Mouse (Mus musculus): ENCODE measurements at regions not wholly inside any gene's neighbourhood (a gene's known extent, or its start where the extent isn't known, plus 50 kb on each side); places are given as distances from the start of the nearest gene placed in this dataset.

GRCm38 (mm10) chr12:85527011-85527410 is 53.3 kb downstream of the Fos start:
- no peak for DNase-seq (ENCODE audit: low read depth, low spot score)

- no peak for DNase-seq (ENCODE audit: low read depth, low spot score)
Observed at GRCm38 (mm10) chr12:85531638-85532037, 57.9 kb downstream of the Fos start.

GRCm38 (mm10) chr12:85532221-85532612 is 58.5 kb downstream of the Fos start:
- DNase-seq (ENCODE audit: low read depth, low spot score), result no peak

- DNase-seq (ENCODE audit: low read depth, low spot score), result peak; percentile 38
Observed at GRCm38 (mm10) chr12:85532613-85533460, 59.1 kb downstream of the Fos start.

- no peak for DNase-seq (ENCODE audit: low read depth, low spot score)
Observed at GRCm38 (mm10) chr12:85533603-85534002, 59.9 kb downstream of the Fos start.

GRCm38 (mm10) chr12:85539423-85539822 is 59.4 kb upstream of the Jdp2 start:
- DNase-seq (ENCODE audit: low read depth, low spot score), result no peak

GRCm38 (mm10) chr12:85541153-85541552 is 57.7 kb upstream of the Jdp2 start:
- no peak for DNase-seq (ENCODE audit: low read depth, low spot score)

- DNase-seq (ENCODE audit: low read depth, low spot score), result no peak
Observed at GRCm38 (mm10) chr12:85542881-85543280, 55.9 kb upstream of the Jdp2 start.

- DNase-seq (ENCODE audit: low read depth, low spot score), result no peak
Observed at GRCm38 (mm10) chr12:85543520-85543919, 55.3 kb upstream of the Jdp2 start.

- DNase-seq (ENCODE audit: low read depth, low spot score), result no peak
Observed at GRCm38 (mm10) chr12:85544801-85545200, 54.0 kb upstream of the Jdp2 start.

GRCm38 (mm10) chr12:85545718-85546117 is 53.1 kb upstream of the Jdp2 start:
- DNase-seq (ENCODE audit: low read depth, low spot score), result no peak

- DNase-seq (ENCODE audit: low read depth, low spot score), result no peak
Observed at GRCm38 (mm10) chr12:85548076-85548475, 50.8 kb upstream of the Jdp2 start.

All from telencephalon, adult 2 months (tissue).